Mouse (Mus musculus): Measurements from ENCODE around the gene Ceacam9.
A peak's percentile ranks its signal among the peaks of the same experiment; 100 is the strongest.
"Not testable (repeated sequence)": the region's sequence is repeated elsewhere in the genome, so short reads cannot be mapped to it uniquely, and the experiment has no call there.

The Ceacam9 gene

GRCm38 (mm10) chr7:16721629-16722028 lies at the start of gene Ceacam9:
TSS of gene Ceacam9 (plus strand) at chr7:16721929.
- DNase-seq (ENCODE audit: low read depth, low spot score), result no peak

- no peak for DNase-seq (ENCODE audit: low read depth, low spot score)
Measured at GRCm38 (mm10) chr7:16673823-16674222, 47.9 kb upstream of the Ceacam9 start.

- DNase-seq (ENCODE audit: low read depth, low spot score), result peak; percentile 35
Measured at GRCm38 (mm10) chr7:16674699-16675098, 47.0 kb upstream of the Ceacam9 start.

GRCm38 (mm10) chr7:16675605-16676004 lies 46.1 kb upstream of the Ceacam9 start, which contains the start of gene Ceacam15:
TSS of gene Ceacam15 (minus strand) at chr7:16675705.
- DNase-seq (ENCODE audit: low read depth, low spot score), result no peak

GRCm38 (mm10) chr7:16680194-16680593 lies 41.5 kb upstream of the Ceacam9 start:
- DNase-seq (ENCODE audit: low read depth, low spot score), result not testable (repeated sequence)

- DNase-seq (ENCODE audit: low read depth, low spot score), result no peak
Measured at GRCm38 (mm10) chr7:16689196-16689595, 32.5 kb upstream of the Ceacam9 start.

- peak; percentile 25 for DNase-seq (ENCODE audit: low read depth, low spot score)
Measured at GRCm38 (mm10) chr7:16695025-16695424, 26.7 kb upstream of the Ceacam9 start.

GRCm38 (mm10) chr7:16699042-16699441 lies 22.7 kb upstream of the Ceacam9 start:
- peak; percentile 27 for DNase-seq (ENCODE audit: low read depth, low spot score)

GRCm38 (mm10) chr7:16700583-16700982 lies 21.1 kb upstream of the Ceacam9 start:
- peak; percentile 16 for DNase-seq (ENCODE audit: low read depth, low spot score)

GRCm38 (mm10) chr7:16706385-16706784 lies 15.3 kb upstream of the Ceacam9 start:
- peak; percentile 87 for DNase-seq (ENCODE audit: low read depth, low spot score)

- no peak for DNase-seq (ENCODE audit: low read depth, low spot score)
Measured at GRCm38 (mm10) chr7:16708244-16708643, 13.5 kb upstream of the Ceacam9 start.

- DNase-seq (ENCODE audit: low read depth, low spot score), result no peak
Measured at GRCm38 (mm10) chr7:16710604-16711003, 11.1 kb upstream of the Ceacam9 start.

GRCm38 (mm10) chr7:16712633-16713415 lies 8.9 kb upstream of the Ceacam9 start:
- no peak for DNase-seq (ENCODE audit: low read depth, low spot score)

GRCm38 (mm10) chr7:16716456-16717152 lies 5.1 kb upstream of the Ceacam9 start:
- peak; percentile 40 for DNase-seq (ENCODE audit: low read depth, low spot score)

GRCm38 (mm10) chr7:16722490-16722889 lies 761 bp downstream of the Ceacam9 start:
- peak; percentile 36 for DNase-seq (ENCODE audit: low read depth, low spot score)

- peak; percentile 77 for DNase-seq (ENCODE audit: low read depth, low spot score)
Measured at GRCm38 (mm10) chr7:16728596-16729348, 7.0 kb downstream of the Ceacam9 start.

GRCm38 (mm10) chr7:16729563-16729962 lies 7.8 kb downstream of the Ceacam9 start:
- DNase-seq (ENCODE audit: low read depth, low spot score), result peak; percentile 63

- no peak for DNase-seq (ENCODE audit: low read depth, low spot score)
Measured at GRCm38 (mm10) chr7:16730791-16731190, 9.1 kb downstream of the Ceacam9 start.

GRCm38 (mm10) chr7:16731893-16732422 lies 10.2 kb downstream of the Ceacam9 start:
- DNase-seq (ENCODE audit: low read depth, low spot score), result no peak

- no peak for DNase-seq (ENCODE audit: low read depth, low spot score)
Measured at GRCm38 (mm10) chr7:16737606-16738072, 15.9 kb downstream of the Ceacam9 start.

GRCm38 (mm10) chr7:16738073-16738696 lies 16.5 kb downstream of the Ceacam9 start, which contains the start of gene Ap2s1:
TSS of gene Ap2s1 (plus strand) at chr7:16738410.
- DNase-seq (ENCODE audit: low read depth, low spot score), result peak; percentile 100
